Mouse (Mus musculus): ENCODE measurements at regions not wholly inside any gene's neighbourhood (a gene's known extent, or its start where the extent isn't known, plus 50 kb on each side); places are given as distances from the start of the nearest gene placed in this dataset.

DNA sequence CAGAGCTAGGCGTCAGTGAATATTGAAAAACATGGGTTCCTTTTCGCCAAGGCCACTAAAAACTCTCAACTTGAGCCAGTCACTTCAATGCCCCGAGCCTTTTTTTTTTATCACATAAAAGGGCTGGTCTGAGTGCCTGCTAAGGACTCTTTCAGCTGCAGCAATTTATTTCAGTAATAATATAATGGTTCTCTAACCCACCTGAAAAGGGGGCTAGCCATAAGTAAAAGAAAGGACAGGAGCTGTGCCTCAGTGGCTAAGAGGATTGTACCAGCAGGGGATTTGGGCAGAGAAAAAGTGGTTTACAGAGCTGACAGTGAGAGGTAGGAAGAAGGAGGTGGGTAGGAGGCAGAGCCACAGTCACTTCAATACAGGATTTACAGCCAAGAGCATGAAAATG, 409.0 kb downstream of the Rapgef2 start:
- 78% methylated on average over 3 of the region's 3 CpGs for WGBS

DNA sequence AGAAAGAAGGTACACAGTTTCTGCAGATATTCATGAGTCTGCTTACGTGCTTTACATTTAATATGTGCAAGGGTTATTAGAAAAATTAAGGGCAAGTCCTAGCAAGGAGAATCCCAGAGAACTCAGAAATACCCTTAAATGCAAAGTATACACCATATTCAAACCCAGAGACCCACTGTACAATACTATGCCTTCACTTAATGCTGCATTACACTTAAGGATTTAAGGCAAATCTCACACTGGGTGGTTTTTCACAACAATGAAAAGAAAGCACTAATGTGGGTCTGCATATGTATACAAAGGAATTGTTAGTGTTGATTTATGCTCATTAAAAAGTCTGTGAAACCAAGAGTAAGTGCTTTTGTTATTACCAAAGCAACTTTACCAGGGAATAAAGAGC, 419.4 kb downstream of the Rapgef2 start:
- WGBS: 71% methylated on average over 1 of the region's 1 CpGs
- Histone ChIP-seq H3K27ac (replicated peaks) (no peak overlapping the region), H3K4me1 (replicated peaks; ENCODE audit: control insufficient read depth, insufficient read depth) (no peaks in the 10 kb centered on the region), H3K4me2 (replicated peaks; ENCODE audit: low read depth) (no peak overlapping the region), H3K9me3 (ENCODE audit: control insufficient read depth, low read length) (no peaks in the 10 kb centered on the region), H3K4me3 (ENCODE audit: low read depth, low read length) (no peak overlapping the region), H3K36me3 (ENCODE audit: control insufficient read depth, insufficient read depth, low read length) (no peaks in the 10 kb centered on the region), H3K9ac (ENCODE audit: low read length) (no peak overlapping the region), H3K27me3 (ENCODE audit: control insufficient read depth, insufficient read depth, low read length) (no peaks in the 10 kb centered on the region)
- no peak for TF ChIP-seq EP300 (optimal IDR thresholded peaks at IDR 0.05)
- no peak for TF ChIP-seq CTCF (IDR thresholded peaks at IDR 0.05; ENCODE audit: low read depth)
- DNase-seq (ENCODE audit: low spot score): no peak
- no peak for ATAC-seq (ENCODE audit: low FRiP score, low TSS enrichment)

More for the DNA sequence above, 409.0 kb downstream of the Rapgef2 start:
- DNase-seq (ENCODE audit: low spot score) (no peak), ATAC-seq (ENCODE audit: low FRiP score, low TSS enrichment) (no peak)
- no peaks in the 10 kb centered on the region for H3K36me3 ChIP-seq (ENCODE audit: control insufficient read depth, insufficient read depth, low read length)
- no peak overlapping the region for H3K4me2 ChIP-seq (replicated peaks; ENCODE audit: low read depth)
- H3K9ac ChIP-seq (ENCODE audit: low read length): no peak overlapping the region
- no peak overlapping the region for H3K27ac ChIP-seq (replicated peaks)
- H3K4me3 ChIP-seq (ENCODE audit: low read depth, low read length): no peak overlapping the region
- no peaks in the 10 kb centered on the region for H3K9me3 ChIP-seq (ENCODE audit: control insufficient read depth, low read length)
- no peaks in the 10 kb centered on the region for H3K27me3 ChIP-seq (ENCODE audit: control insufficient read depth, insufficient read depth, low read length)
- TF ChIP-seq CTCF (IDR thresholded peaks at IDR 0.05; ENCODE audit: low read depth) (no peak), EP300 (optimal IDR thresholded peaks at IDR 0.05) (no peak)
- no peaks in the 10 kb centered on the region for H3K4me1 ChIP-seq (replicated peaks; ENCODE audit: control insufficient read depth, insufficient read depth)

DNA sequence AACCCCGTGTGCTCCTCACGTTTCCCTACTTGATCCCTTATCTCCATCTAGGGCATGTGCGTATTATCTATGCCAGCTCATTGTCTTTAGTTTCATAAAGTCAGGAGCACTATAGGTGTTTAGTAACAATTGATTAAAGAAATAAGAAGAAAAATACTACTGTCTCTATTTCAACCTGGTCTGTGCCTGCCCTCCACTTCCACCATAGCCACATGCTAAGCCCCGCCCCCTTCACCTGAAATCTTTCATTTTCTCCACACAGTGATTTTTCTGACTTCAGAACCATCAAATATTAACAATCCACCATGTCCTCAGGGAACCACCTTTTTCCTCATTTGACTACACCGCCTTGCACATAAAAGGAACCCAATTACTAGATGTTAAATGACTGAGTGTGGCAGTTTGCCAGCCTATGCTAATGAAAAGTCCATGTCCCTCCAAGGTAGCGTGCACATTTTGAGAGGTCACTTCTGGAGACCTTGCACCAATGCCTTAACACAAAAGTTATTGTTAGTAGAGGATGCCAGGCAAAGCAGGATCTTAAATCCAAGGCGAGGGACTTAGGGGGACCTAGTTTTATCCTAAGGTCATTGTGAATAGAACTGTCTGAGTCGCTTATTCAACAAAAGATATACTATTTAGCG, 420.1 kb downstream of the Rapgef2 start:
- H3K4me1 ChIP-seq (replicated peaks; ENCODE audit: control insufficient read depth, insufficient read depth): no peaks in the 10 kb centered on the region
- no peak overlapping the region for H3K4me3 ChIP-seq (ENCODE audit: low read depth, low read length)
- no peaks in the 10 kb centered on the region for H3K36me3 ChIP-seq (ENCODE audit: control insufficient read depth, insufficient read depth, low read length)
- TF ChIP-seq EP300 (optimal IDR thresholded peaks at IDR 0.05): no peak
- no peak for TF ChIP-seq CTCF (IDR thresholded peaks at IDR 0.05; ENCODE audit: low read depth)
- WGBS: 85% methylated on average over 9 of the region's 9 CpGs
- H3K27ac ChIP-seq (replicated peaks): no peak overlapping the region
- no peaks in the 10 kb centered on the region for H3K27me3 ChIP-seq (ENCODE audit: control insufficient read depth, insufficient read depth, low read length)
- no peaks in the 10 kb centered on the region for H3K9me3 ChIP-seq (ENCODE audit: control insufficient read depth, low read length)
- no peak for DNase-seq (ENCODE audit: low spot score)
- H3K4me2 ChIP-seq (replicated peaks; ENCODE audit: low read depth): no peak overlapping the region
- H3K9ac ChIP-seq (ENCODE audit: low read length): no peak overlapping the region
- no peak for ATAC-seq (ENCODE audit: low FRiP score, low TSS enrichment)

DNA sequence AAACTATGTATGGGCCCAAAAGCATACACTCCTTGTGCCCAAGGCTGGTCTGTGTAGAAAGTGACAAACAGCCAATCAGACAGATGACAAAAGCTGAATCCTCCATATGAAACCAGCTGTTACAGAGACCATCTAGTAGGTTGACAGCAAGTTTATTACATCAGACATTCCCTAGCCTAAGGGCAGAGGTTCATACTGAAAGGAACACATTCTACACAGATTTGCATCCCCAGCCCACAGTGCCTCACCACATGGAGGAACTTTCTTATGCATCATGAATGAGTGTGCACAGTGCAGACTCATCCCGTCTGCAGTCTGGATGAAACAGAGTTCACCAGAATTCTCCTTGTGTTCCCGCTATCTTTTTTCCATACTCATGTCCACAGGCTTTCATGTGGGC, 423.3 kb downstream of the Rapgef2 start:
- DNase-seq (ENCODE audit: low spot score) (no peak), ATAC-seq (ENCODE audit: low FRiP score, low TSS enrichment) (no peak)
- 76% methylated on average over 2 of the region's 2 CpGs for WGBS
- Histone ChIP-seq H3K9ac (ENCODE audit: low read length) (no peak overlapping the region), H3K4me2 (replicated peaks; ENCODE audit: low read depth) (no peak overlapping the region), H3K9me3 (ENCODE audit: control insufficient read depth, low read length) (no peaks in the 10 kb centered on the region), H3K4me3 (ENCODE audit: low read depth, low read length) (no peak overlapping the region), H3K27ac (replicated peaks) (no peak overlapping the region), H3K4me1 (replicated peaks; ENCODE audit: control insufficient read depth, insufficient read depth) (no peaks in the 10 kb centered on the region), H3K36me3 (ENCODE audit: control insufficient read depth, insufficient read depth, low read length) (no peaks in the 10 kb centered on the region), H3K27me3 (ENCODE audit: control insufficient read depth, insufficient read depth, low read length) (no peaks in the 10 kb centered on the region)
- TF ChIP-seq EP300 (optimal IDR thresholded peaks at IDR 0.05) (no peak), CTCF (IDR thresholded peaks at IDR 0.05; ENCODE audit: low read depth) (no peak)

DNA sequence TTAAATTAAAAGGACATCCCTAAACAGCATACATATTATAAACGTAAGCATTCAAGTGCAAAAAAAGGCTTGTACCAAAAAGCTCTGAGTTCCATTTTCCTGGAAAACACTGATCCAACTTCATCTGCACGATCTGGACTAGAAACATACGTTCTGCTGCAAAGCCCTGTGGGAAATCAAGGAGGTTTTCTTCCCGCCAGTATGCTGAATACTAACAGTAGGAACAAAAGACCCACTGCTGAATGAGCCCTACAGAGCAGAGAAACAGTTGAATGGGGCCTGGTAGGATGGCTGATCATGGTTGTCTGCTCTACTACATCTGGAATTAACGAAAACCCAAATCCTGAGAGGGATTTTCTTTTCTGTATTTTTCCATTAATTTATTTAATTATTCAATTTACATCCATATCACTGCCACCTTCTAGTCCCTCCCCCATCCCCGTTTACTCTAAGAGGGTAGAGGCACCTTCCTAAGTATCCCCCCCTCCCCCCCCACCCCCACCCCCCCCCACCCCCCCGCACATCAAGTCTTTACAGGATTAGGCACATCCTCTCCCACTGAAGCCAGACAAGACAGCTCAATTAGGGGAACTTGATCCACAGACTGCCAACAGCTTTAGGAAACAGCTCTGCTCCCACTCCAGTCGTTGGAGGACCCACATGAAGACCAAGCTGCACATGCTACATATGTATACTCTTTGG, 439.5 kb downstream of the Rapgef2 start:
- Histone ChIP-seq H3K4me3 (ENCODE audit: low read depth, low read length) (no peak overlapping the region), H3K27ac (replicated peaks) (no peak overlapping the region), H3K9ac (ENCODE audit: low read length) (no peak overlapping the region), H3K4me1 (replicated peaks; ENCODE audit: control insufficient read depth, insufficient read depth) (no peaks in the 10 kb centered on the region), H3K9me3 (ENCODE audit: control insufficient read depth, low read length) (no peaks in the 10 kb centered on the region), H3K36me3 (ENCODE audit: control insufficient read depth, insufficient read depth, low read length) (no peaks in the 10 kb centered on the region), H3K27me3 (ENCODE audit: control insufficient read depth, insufficient read depth, low read length) (no peaks in the 10 kb centered on the region), H3K4me2 (replicated peaks; ENCODE audit: low read depth) (no peak overlapping the region)
- DNase-seq (ENCODE audit: low spot score) (no peak), ATAC-seq (ENCODE audit: low FRiP score, low TSS enrichment) (no peak)
- WGBS: 70% methylated on average over 7 of the region's 8 CpGs
- TF ChIP-seq EP300 (optimal IDR thresholded peaks at IDR 0.05): no peak
- TF ChIP-seq CTCF (IDR thresholded peaks at IDR 0.05; ENCODE audit: low read depth): no peak

DNA sequence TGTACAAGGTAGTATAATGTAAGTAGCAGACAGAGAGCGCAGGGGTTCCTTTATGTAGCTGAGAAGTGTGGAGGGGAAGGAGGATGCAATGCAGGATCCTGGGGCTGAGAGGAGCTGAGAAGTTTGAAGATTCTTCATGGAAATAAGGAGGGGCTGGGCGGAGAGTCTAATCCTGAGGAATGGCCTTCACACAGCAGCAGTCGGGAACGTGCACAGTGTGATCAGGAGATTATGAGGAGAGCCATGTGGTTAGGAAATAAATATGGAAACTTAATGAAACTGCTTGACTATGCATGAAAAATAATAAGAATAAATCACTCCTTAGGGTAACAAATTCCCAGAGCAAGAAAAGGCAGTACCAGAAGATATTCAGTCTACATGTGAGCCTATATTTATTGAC, 445.1 kb downstream of the Rapgef2 start:
- Histone ChIP-seq H3K4me1 (replicated peaks; ENCODE audit: control insufficient read depth, insufficient read depth) (no peaks in the 10 kb centered on the region), H3K4me2 (replicated peaks; ENCODE audit: low read depth) (no peak overlapping the region), H3K27me3 (ENCODE audit: control insufficient read depth, insufficient read depth, low read length) (no peaks in the 10 kb centered on the region), H3K27ac (replicated peaks) (no peak overlapping the region), H3K9ac (ENCODE audit: low read length) (no peak overlapping the region), H3K36me3 (ENCODE audit: control insufficient read depth, insufficient read depth, low read length) (no peaks in the 10 kb centered on the region), H3K4me3 (ENCODE audit: low read depth, low read length) (no peak overlapping the region), H3K9me3 (ENCODE audit: control insufficient read depth, low read length) (no peaks in the 10 kb centered on the region)
- 59% methylated on average over 4 of the region's 4 CpGs for WGBS
- ATAC-seq (ENCODE audit: low FRiP score, low TSS enrichment): no peak
- DNase-seq (ENCODE audit: low spot score): no peak
- TF ChIP-seq EP300 (optimal IDR thresholded peaks at IDR 0.05) (no peak), CTCF (IDR thresholded peaks at IDR 0.05; ENCODE audit: low read depth) (no peak)

Measured in stomach, postnatal 0 days (tissue).